Mouse (Mus musculus): Measurements from ENCODE around the gene Otulinl. TPM values are rescaled to one million over a fixed set of nuclear protein-coding genes. Genes with fewer than 3 reads are reported as not detected.

Gene Otulinl
- polyA plus RNA-seq, 1 experiment from 2014 or later, result 58.5 TPM

DNA sequence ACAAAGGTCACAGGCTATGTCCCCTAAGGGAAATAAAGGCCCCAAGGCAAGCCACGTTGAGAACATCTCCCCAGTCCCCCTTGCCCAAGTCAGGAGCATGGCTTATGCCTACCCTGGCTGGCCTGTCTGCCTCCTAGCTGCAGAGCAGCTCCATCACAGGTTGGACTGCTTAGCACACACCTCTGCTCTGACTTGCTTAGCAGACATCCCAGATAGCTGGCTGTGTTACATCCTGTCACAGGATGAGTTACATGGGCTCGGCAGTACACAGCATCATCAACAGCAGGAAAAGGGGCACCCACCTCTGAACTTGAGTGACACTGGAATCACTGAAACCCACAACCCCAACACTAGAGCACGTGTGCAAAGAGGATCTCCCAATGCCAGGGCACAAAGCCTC, 76.1 kb downstream of the Otulinl start:
- Histone ChIP-seq H3K4me3 (ENCODE audit: low read depth, low read length) (no peak overlapping the region), H3K4me1 (ENCODE audit: insufficient read depth, low read depth, low read length) (no peaks in the 10 kb centered on the region), H3K4me2 (replicated peaks; ENCODE audit: low read depth, low read length) (no peak overlapping the region), H3K36me3 (ENCODE audit: insufficient read depth, low read length) (peaks cover 18% of the 10 kb centered on the region), H3K9me3 (ENCODE audit: low read length) (no peaks in the 10 kb centered on the region), H3K27ac (ENCODE audit: low read length) (no peak overlapping the region), H3K27me3 (replicated peaks; ENCODE audit: insufficient read depth, low read length) (no peaks in the 10 kb centered on the region), H3K9ac (replicated peaks; ENCODE audit: low read depth) (no peak overlapping the region)
- ATAC-seq, result no peak
- TF ChIP-seq EP300 (IDR thresholded peaks at IDR 0.05) (no peak), CTCF (IDR thresholded peaks at IDR 0.05) (no peak; the same call in 1 of the 2 replicates)
- 68% methylated on average over 3 of the region's 3 CpGs for WGBS
- DNase-seq (ENCODE audit: low spot score), result no peak

Other genes starting within 250 kb of the Otulinl start
- 6.8 and 9.3 TPM in 2 replicates for gene Ank, start 214.9 kb downstream of the Otulinl start, polyA plus RNA-seq (2015; fragmentation: Nextera tagmentation; extraction: Ambion mirVana)
- gene Otulin, start 50.9 kb downstream of the Otulinl start, polyA plus RNA-seq (2015; fragmentation: Nextera tagmentation; extraction: Ambion mirVana), result 26.2 and 29.4 TPM in 2 replicates